Mouse (Mus musculus) cerebellum, adult 11-12 months (tissue): ENCODE measurements around the gene Synm.

Source experiments
- DNase-seq: peaks from one replicate; pipeline ENCODE4 v3.0.0; 2022

Gene Synm

GRCm38 (mm10) chr7:67759629-67759995, at the start of gene Synm:
Gene Synm, minus strand, starts transcription at chr7:67759742.
- DNase-seq = peak; percentile 79

DNA sequence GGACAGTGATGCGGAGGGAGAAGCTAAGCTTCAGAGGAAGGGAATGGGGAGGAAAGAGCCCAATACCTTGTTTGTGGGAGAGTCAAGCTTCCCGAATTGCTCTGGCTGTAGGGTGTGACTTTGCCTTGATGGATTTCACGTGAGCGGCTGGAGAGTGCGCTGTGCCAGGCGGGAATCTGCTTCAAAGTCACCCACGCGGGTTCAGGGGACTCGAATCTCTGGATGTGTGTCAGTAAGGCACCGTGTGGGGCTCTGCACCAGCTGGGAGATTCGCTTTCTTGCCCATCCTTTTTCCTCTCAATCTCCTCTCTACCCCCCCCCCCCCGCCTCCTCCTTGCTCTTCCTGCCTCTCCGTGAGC, 44.3 kb upstream of the Synm start:
- no peak for DNase-seq

DNA sequence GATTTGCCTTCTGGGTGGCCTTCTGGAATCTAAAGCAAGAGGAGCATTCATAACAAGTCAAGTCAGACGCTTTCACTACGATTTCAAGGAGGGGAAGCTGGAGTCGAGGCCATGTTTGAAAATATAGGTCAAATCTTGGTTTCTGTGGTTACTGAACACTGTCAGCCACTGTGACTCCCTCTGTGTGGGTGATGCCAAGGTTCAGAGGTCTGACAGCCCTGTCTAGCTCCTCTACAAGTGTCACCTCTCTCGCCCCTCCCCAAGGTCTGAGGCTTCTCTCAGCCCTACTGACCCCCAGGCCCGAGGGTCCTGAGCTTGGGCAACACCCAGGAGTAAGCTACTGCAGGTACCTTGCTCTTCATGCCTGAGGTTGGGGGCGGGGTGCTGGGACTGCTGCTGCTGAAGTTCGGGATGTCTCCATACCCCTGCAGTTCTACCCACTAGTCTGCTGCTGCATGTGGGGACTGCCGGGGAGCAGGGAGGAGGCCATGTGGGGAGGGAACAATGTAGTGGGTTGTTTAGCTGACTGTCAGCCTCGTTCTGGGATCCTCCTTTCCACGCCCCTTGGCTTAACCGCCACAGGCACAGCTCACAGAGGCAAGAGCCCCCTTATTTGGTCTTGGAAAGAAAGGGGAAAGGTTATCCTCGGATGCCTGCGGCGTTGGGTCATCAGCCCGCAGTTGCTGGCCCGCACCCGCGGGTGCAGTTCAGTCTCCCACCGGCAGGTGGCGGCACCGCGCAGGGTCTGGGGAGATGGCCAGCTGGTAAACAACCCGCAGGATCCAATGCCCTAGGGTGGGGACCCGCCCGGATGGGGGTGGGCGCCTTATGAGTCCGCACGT, 43.7 kb upstream of the Synm start:
- DNase-seq = peak; percentile 68

- DNase-seq = no peak
These were observed 41.5 kb upstream of the Synm start for GRCm38 (mm10) chr7:67801022-67801421.

- DNase-seq = no peak
These were observed 41.0 kb upstream of the Synm start for GRCm38 (mm10) chr7:67800547-67800946.

DNA sequence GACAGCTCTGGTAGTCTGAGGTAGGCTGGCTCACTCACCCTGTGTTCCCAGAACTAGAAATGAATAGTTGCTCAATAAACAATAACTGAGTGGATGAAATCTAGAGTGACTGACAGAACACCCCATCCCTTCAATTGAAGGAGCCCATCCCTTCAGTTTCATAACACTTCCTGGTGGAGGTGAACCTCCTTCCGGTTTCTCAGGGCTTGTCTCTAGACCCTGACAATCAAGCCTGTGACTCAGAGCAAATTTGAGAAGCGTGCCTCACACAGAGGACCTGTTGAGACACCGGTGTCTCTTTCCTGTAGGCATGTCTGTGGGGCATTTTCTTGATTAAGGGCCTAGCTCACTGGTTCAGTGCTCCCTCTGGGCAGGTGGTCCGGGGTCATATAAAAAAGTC, 38.9 kb upstream of the Synm start:
- no peak for DNase-seq

- no peak for DNase-seq
These were observed 37.5 kb upstream of the Synm start for GRCm38 (mm10) chr7:67797065-67797464.

DNA sequence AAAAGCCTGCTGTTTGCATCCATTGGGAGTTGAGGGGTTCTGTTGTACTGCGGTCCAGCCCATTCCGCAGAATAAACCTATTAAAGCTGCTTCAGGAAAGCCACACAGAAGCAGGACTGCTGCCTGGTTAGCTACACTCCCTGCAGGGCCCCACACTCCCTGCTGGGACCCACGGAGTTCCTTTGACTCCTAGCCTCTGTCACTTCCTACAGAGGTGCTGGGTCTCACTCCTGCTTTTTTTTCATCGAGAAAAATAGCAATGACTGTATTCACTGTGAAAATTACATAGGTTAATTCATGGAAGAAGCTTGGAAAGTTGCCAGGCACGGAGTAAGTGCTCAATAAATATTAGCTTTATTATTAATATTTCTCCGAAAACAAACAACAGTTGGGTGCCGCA, 33.9 kb upstream of the Synm start:
- DNase-seq = no peak

DNA sequence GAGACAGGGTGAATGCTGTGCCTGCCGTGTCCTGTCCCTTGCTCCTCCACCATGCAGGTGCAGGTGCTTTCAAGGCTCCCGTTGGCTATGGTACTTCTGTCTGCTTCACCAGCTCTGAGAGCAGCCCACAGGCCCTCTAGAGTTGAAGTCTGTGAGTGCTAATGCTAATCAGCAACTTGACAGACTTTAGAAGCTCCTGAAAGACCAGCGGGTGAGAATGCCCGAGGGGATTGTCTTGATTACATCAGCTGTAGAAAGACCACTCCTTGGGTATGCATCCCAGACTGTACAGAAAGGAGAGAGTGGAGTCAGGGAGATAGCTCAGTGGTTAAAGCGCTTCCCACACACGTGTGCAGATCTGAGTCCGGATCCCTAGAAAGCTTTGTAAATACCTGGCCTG, 31.7 kb upstream of the Synm start:
- no peak for DNase-seq

- peak; percentile 49 for DNase-seq
These were observed 29.2 kb upstream of the Synm start for GRCm38 (mm10) chr7:67788713-67789112.

GRCm38 (mm10) chr7:67787861-67788260, 28.3 kb upstream of the Synm start:
- DNase-seq = no peak

DNA sequence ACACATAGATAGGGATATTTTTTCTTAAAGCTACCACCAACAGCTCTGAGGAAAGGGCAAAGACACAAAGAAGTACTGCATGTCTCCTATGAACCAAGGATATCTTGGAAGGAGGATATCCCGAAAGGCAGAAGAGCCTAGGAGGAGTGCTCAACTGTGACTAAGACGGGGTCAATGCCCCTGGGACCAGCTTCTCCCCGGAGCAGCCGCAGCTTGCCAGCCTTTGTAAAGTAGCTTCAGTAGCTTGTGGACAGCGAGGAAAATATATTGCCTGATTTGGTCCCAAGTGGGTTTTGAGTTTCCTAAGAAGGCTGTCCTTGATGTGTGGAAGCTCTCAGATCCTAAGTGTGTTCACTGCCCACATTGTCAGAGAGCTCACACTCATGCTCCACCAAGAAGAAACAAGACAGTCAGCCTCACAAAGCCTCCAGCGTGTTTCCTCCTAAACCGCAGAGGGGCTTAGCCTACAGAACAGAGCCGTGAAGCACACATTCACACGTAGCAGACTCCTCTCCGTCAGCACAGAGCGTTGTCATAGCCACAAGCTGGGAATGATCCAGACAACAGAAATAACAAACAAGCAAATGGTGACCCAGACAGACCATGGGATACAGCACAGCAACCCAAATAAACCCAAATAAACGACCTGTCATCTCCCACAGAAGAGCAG, 17.2 kb upstream of the Synm start:
- no peak for DNase-seq

- no peak for DNase-seq
These were observed 16.1 kb upstream of the Synm start for GRCm38 (mm10) chr7:67775623-67776022.

- no peak for DNase-seq
These were observed 12.7 kb upstream of the Synm start for GRCm38 (mm10) chr7:67772231-67772630.

GRCm38 (mm10) chr7:67769487-67769886, 9.9 kb upstream of the Synm start:
- DNase-seq = no peak

DNA sequence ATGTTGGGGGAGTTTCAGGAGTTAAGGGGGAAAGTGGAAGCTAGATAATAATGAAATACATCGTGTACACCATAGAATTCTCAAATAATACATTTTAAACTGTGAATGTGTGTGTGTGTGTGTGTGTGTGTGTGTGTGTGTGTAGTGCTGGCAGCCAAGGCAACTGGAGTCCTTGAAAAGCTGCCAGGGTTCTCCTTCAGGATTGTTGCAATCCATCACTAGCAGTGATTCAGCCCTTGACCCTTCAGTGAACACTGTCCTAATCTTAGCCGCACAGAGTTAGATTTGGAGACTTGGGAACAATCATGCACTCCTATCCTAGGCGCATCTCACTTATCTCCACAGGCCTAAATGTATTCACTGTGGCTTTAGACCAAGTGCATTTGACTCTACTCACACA, 8.6 kb upstream of the Synm start:
- no peak for DNase-seq

DNA sequence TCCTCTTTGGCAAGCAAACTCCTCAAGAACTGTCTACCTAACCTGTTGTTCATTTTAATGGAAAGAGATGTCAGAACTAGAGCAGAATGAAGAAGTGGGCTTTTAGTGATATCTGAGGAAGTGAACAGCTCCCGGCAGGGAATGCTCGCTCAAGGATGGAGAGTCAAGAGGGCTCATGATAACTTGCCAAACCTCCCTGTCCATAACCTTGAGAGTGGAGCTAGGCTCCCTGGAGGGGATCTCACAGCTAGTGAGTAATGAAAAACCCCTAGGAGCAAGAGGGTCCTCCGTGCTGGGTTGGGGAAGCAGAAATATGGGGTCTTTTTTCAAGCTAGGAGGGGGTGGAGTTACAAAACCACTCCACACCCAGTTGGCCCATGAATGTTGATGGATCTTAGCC, 4.1 kb upstream of the Synm start:
- DNase-seq = no peak

DNA sequence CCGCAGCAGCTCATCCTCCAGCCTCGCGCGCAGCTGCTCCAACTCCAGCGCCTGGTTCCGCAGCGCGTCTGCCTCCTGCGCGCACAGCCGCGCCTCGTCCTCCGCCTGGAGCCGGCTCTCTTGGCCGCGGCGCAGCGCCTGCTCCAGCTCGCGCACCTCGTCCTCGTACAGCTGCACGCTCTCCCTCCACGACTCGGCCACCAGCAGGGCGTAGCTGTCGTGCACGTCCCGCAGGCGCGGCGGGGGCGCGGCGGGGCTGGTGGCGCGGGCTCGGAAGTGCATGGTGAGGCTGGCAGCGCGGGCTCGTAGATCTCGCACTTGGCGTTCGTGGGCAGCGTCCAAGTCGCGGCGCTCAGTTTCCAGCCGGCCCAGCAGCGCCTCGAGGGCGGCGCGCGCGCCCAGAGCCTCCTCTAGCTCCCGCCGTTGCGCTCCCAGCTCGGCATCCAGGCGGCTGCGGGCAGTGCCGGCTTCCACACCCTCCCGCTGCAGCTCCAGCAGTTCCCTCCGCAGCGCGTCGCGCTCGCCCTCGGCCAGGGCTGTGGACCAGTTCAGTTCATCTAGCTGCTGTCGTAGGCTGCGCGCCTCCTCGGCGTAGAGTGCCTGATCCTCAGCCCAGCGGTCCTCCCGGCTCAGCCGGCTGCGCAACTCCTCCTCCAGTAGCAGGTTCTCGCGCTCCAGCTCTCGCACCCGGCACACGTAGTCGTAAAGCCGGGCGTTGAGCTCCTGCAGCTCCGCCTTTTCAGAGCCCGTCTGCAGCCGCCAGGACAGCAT, 499 bp downstream of the Synm start:
- DNase-seq = no peak

GRCm38 (mm10) chr7:67758506-67758857, 1.1 kb downstream of the Synm start:
- peak; percentile 20 for DNase-seq

DNA sequence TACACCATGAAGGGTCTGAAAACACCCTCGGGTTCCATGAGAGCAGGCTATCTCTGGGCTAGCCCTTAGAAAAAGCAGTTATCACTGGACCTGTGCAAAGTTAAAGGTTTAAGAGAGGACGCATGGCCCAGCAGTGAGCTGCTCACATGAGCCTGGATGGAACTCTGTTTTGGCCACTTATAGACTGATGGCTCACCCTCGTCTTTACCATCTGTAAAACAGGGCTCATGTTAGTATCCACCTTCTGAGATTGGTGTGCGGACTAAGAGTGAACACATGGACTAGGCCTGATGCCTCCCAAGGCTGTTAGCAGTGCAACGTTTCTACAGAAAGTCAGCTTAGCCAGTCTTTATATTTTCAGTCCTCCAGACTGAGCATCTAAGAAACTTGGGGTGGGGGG, 2.9 kb downstream of the Synm start:
- no peak for DNase-seq

DNA sequence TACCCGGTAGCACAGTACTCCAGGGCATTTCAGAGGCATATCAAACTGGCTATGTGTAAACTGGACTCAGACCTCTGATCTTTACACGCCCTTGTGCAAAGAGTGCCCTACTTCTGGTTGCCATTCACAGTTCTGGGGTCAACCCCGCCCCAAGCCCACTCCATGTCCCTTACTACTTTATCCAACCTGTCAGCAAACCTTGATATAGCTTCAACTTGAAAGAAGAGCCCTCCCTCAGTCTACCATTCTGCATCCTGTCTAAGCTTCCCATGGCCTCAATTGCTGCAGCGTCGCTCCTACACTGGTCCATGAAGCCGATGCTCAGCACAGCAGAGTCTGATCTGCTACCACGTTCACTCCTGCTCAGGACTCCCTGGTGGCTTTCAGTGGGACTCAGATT, 4.2 kb downstream of the Synm start:
- no peak for DNase-seq

GRCm38 (mm10) chr7:67754606-67755005, 4.9 kb downstream of the Synm start:
- no peak for DNase-seq

DNA sequence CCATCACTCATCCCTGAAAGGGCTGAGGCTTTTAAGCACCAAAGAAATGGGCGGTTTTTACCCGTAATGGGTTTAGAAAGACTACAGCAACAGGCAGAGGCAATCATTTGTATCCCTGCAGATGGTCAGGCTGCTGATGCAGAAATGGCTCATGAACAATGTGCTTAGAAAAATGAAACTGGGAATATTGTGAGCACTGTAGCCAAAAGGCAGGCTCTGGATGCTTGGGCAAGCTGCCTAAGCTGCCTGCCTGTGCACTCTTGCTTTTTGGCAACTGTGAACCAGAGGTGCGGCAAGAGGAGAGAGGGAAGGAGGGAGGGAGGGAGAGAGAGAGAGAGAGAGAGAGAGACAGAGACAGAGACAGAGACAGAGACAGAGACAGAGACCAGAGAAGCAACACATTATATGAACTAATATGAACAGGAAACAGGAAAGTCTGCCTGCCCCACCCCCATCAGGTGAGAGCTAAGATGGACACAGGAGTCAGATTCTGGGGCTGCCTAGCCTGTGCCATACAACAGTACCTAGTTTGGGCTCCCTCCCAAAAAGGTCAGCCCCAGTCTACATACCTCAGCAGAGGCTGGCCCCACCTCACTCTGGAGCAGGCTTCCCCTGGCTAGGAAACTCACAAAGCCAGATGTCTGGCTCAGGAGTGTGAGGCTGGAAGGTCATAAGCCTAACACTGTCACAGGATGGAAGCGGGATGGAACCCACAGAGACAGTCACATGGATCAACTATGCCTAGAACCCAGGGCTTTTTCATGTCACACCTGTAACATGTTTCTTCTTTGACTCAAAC, 9.9 kb downstream of the Synm start:
- DNase-seq = no peak
